Mouse (Mus musculus) forebrain, embryonic 15.5 days (tissue): ENCODE results near the gene March4. TPM values are rescaled to one million over a fixed set of nuclear protein-coding genes. Genes with fewer than 3 reads are reported as not detected.

ENCODE experiments used
- polyA plus RNA-seq: library from polyadenylated mRNA; unstranded; fragments of >200 nt; fragmentation: Nextera tagmentation; extraction: Ambion mirVana; gene quantifications from 2 replicates; pipeline ENCODE4 v1.2.1, GENCODE M21; 2015

Gene March4
- polyA plus RNA-seq, 1 experiment from 2014 or later: 5.3 TPM

Other genes starting within 250 kb of the March4 start
- 27.3 and 28.1 TPM in 2 replicates for gene Xrcc5, start 229.5 kb downstream of the March4 start, polyA plus RNA-seq
- gene Smarcal1, start 46.3 kb upstream of the March4 start, polyA plus RNA-seq: 26.9 and 28.2 TPM in 2 replicates
- gene Ankar, start 163.6 kb upstream of the March4 start, polyA plus RNA-seq: not detected in 2 replicates
- gene Rpl37a, start 174.4 kb upstream of the March4 start, polyA plus RNA-seq: 1,140 and 1,234 TPM in 2 replicates